Mouse (Mus musculus) intestine, embryonic 14.5 days (tissue): ENCODE results near the gene Mfsd6l. TPM values are rescaled to one million over a fixed set of nuclear protein-coding genes. Genes with fewer than 3 reads are reported as not detected.

Experiments
- ATAC-seq: fragments of 200-750 bp; cut with Nextera tagmentation; replicated peaks from 2 replicates; pipeline ENCODE4 v1.8.0; 2017; ENCODE audit warnings: low read depth, moderate number of reproducible peaks, moderate TSS enrichment, moderate library complexity; ENCODE audit not compliant: low FRiP score, low TSS enrichment
- DNase-seq: peaks from one replicate; pipeline ENCODE4 v3.0.0-alpha.2; 2018; ENCODE audit warnings: low spot score
- H3K27ac ChIP-seq: fragments of 300-500 bp; sonication (generic); 2 replicates; pipeline ENCODE4 v1.5.1; 2014; ENCODE audit warnings: low read depth, mild to moderate bottlenecking, control low read depth
- H3K27me3 ChIP-seq: fragments of 300-500 bp; sonication (generic); replicated peaks from 2 replicates; pipeline ENCODE4 v1.6.1; 2014; ENCODE audit warnings: low read length, control low read depth; ENCODE audit not compliant: control insufficient read depth, insufficient read depth
- H3K36me3 ChIP-seq: fragments of 300-500 bp; sonication (generic); 2 replicates; pipeline ENCODE4 v1.6.1; 2014; ENCODE audit warnings: low read length, control low read depth; ENCODE audit not compliant: control insufficient read depth, insufficient read depth
- H3K4me1 ChIP-seq: fragments of 300-500 bp; sonication (generic); replicated peaks from 2 replicates; pipeline ENCODE4 v1.6.1; 2014; ENCODE audit warnings: low read length, control low read depth, mixed read lengths; ENCODE audit not compliant: control insufficient read depth, insufficient read depth
- H3K4me2 ChIP-seq: fragments of 300-500 bp; sonication (generic); 2 replicates; pipeline ENCODE4 v1.6.1; 2014; ENCODE audit warnings: low read length
- H3K4me3 ChIP-seq: fragments of 300-500 bp; sonication (generic); 2 replicates; pipeline ENCODE4 v1.5.1; 2014; ENCODE audit warnings: low read depth, low read length, control low read depth, mixed read lengths
- H3K9ac ChIP-seq: fragments of 300-500 bp; sonication (generic); 2 replicates; pipeline ENCODE4 v1.6.1; 2014; ENCODE audit warnings: mild to moderate bottlenecking, low read length
- H3K9me3 ChIP-seq: fragments of 300-500 bp; sonication (generic); 2 replicates; pipeline ENCODE4 v1.6.1; 2016; ENCODE audit warnings: low read length, control low read depth; ENCODE audit not compliant: control insufficient read depth
- WGBS: fragments of 180-500 bp; shearing (Covaris S2); extraction: QIAGEN DNeasy Blood & Tissue Kit; methylation state at CpG from one replicate; pipeline ENCODE4 v1.1.7; 2014; 5-methylcytosine and 5-hydroxymethylcytosine counted together
- polyA plus RNA-seq: library from polyadenylated mRNA; unstranded; fragments of >200 nt; fragmentation: Nextera tagmentation; extraction: Ambion mirVana; gene quantifications from 2 replicates; pipeline ENCODE4 v1.2.1, GENCODE M21; 2014

Mfsd6l gene
- polyA plus RNA-seq, 1 experiment from 2014 or later, result 2.2 TPM

DNA sequence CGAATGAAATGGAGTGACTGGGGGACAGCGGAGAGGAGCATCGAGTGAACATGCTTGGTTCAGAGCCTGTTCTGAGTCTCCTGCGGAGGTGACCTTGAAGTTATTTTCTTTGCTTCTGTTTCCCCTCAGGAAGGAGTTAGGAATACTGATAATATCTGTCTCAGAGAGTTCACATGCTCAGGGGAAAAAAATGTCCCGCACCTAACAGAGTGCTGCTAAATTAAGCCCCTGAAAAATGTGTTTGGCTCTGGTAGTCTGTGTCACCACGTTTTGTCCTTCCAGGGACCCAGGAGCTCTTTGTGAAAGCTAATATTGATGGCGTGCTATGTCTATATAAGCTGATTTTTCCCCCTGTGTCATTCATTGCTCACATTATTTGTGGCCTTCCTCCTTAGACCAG is 10.8 kb upstream of the Mfsd6l start:
- Histone ChIP-seq H3K36me3 (no peaks in the 10 kb centered on the region), H3K27me3 (no peaks in the 10 kb centered on the region), H3K4me3 (no peak overlapping the region), H3K4me2 (no peak overlapping the region), H3K27ac (no peak overlapping the region), H3K4me1 (no peaks in the 10 kb centered on the region), H3K9me3 (no peaks in the 10 kb centered on the region), H3K9ac (no peak overlapping the region)
- 52% methylated on average over 7 of the region's 7 CpGs for WGBS
- no peak for ATAC-seq
- no peak for DNase-seq

- Histone ChIP-seq H3K27ac (no peak overlapping the region), H3K4me3 (no peak overlapping the region), H3K27me3 (no peaks in the 10 kb centered on the region), H3K4me2 (no peak overlapping the region), H3K4me1 (no peaks in the 10 kb centered on the region), H3K36me3 (no peaks in the 10 kb centered on the region), H3K9ac (no peak overlapping the region), H3K9me3 (no peaks in the 10 kb centered on the region)
- ATAC-seq, result no peak
- 79% methylated on average over 8 of the region's 8 CpGs for WGBS
- DNase-seq, result no peak
These were observed 10.2 kb upstream of the Mfsd6l start for GRCm38 (mm10) chr11:68545682-68546222.

- H3K27me3 ChIP-seq, result no peaks in the 10 kb centered on the region
- H3K36me3 ChIP-seq, result no peaks in the 10 kb centered on the region
- WGBS, result 71% methylated on average over 2 of the region's 2 CpGs
- no peak overlapping the region for H3K9ac ChIP-seq
- H3K4me1 ChIP-seq, result no peaks in the 10 kb centered on the region
- no peak overlapping the region for H3K27ac ChIP-seq
- no peak overlapping the region for H3K4me2 ChIP-seq
- no peaks in the 10 kb centered on the region for H3K9me3 ChIP-seq
- ATAC-seq (no peak), DNase-seq (no peak)
- H3K4me3 ChIP-seq, result no peak overlapping the region
These were observed 8.5 kb upstream of the Mfsd6l start for GRCm38 (mm10) chr11:68547484-68547883.

DNA sequence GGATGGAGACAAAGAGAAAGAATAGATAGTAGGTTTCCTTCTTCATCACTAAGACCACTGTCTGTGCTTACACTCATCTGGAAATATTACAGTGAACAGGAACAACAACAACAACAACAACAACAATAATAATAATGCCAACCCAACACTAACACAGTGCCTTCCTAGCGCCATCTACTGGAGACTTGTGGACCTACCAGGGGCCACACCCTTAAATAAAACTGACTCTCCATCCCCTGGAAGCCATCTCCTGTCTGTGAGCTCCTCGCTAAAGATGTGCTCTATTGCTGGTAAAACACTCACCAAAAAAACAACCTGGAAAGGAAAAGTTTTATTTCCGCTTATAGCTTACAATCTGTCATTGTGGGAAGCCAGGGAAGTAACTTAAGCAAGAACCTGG is 6.4 kb upstream of the Mfsd6l start:
- DNase-seq, result no peak
- 52% methylated on average over 3 of the region's 3 CpGs for WGBS
- H3K4me1 ChIP-seq, result no peaks in the 10 kb centered on the region
- no peak overlapping the region for H3K4me3 ChIP-seq
- H3K27me3 ChIP-seq, result no peaks in the 10 kb centered on the region
- no peaks in the 10 kb centered on the region for H3K9me3 ChIP-seq
- no peak overlapping the region for H3K9ac ChIP-seq
- no peak for ATAC-seq
- H3K36me3 ChIP-seq, result no peaks in the 10 kb centered on the region
- no peak overlapping the region for H3K27ac ChIP-seq
- H3K4me2 ChIP-seq, result no peak overlapping the region

DNA sequence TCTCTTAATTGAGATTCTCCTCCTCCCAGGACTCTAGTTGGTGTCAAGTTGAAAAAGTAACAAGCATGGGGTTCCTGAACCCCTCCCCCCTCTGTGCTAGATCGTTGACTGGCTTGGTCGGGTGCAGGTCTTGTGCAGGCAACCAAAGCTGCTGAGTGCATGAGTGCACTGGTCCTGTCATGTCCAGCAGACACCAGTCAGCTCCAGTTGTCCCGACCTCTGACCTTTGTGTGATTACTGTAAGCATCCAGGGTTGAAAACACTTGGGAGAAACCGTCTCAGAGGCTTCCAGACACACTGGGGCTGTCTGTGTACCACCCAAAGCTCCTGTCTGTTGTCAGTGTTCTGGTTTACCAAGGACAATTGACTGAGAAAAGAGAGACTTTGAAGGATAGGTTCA is 5.6 kb upstream of the Mfsd6l start:
- Histone ChIP-seq H3K4me2 (no peak overlapping the region), H3K36me3 (no peaks in the 10 kb centered on the region), H3K9ac (no peak overlapping the region), H3K4me3 (no peak overlapping the region), H3K9me3 (no peaks in the 10 kb centered on the region), H3K27me3 (no peaks in the 10 kb centered on the region), H3K27ac (no peak overlapping the region), H3K4me1 (no peaks in the 10 kb centered on the region)
- 54% methylated on average over 4 of the region's 4 CpGs for WGBS
- ATAC-seq (no peak), DNase-seq (no peak)

GRCm38 (mm10) chr11:68553981-68554471 is 2.0 kb upstream of the Mfsd6l start:
- H3K4me1 ChIP-seq, result no peaks in the 10 kb centered on the region
- no peak overlapping the region for H3K27ac ChIP-seq
- H3K27me3 ChIP-seq, result no peaks in the 10 kb centered on the region
- H3K4me3 ChIP-seq, result no peak overlapping the region
- no peak overlapping the region for H3K4me2 ChIP-seq
- no peaks in the 10 kb centered on the region for H3K9me3 ChIP-seq
- 42% methylated on average over 8 of the region's 8 CpGs for WGBS
- DNase-seq (peak; percentile 67), ATAC-seq (no peak)
- no peaks in the 10 kb centered on the region for H3K36me3 ChIP-seq
- no peak overlapping the region for H3K9ac ChIP-seq

DNA sequence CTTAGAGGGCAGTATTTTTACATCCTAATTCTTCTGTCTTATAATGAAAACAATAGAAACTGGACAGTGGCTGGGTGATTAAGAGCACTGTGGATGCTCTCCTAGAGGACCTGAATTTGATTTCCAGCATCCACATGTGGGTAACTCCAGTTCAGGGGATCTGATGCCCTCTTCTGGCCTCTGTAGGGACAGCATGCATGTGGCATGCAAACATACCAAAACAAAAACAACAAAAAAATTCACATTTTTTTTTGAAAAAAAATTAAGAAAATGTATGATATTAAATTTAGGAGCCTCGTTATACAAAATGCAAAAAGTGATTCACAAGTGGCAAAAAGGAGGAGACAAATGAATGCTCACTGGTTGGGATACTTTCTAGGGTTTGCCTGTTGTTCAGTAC is 3.6 kb downstream of the Mfsd6l start:
- no peak overlapping the region for H3K4me2 ChIP-seq
- DNase-seq, result no peak
- H3K4me1 ChIP-seq, result no peaks in the 10 kb centered on the region
- H3K27me3 ChIP-seq, result no peaks in the 10 kb centered on the region
- H3K9me3 ChIP-seq, result no peaks in the 10 kb centered on the region
- WGBS, result 44% methylated on average over 1 of the region's 1 CpGs
- no peak overlapping the region for H3K27ac ChIP-seq
- H3K9ac ChIP-seq, result no peak overlapping the region
- ATAC-seq, result no peak
- H3K4me3 ChIP-seq, result no peak overlapping the region
- H3K36me3 ChIP-seq, result no peaks in the 10 kb centered on the region

- Histone ChIP-seq H3K36me3 (no peaks in the 10 kb centered on the region), H3K9me3 (no peaks in the 10 kb centered on the region), H3K4me3 (no peak overlapping the region), H3K9ac (no peak overlapping the region), H3K27ac (no peak overlapping the region), H3K4me2 (no peak overlapping the region), H3K4me1 (no peaks in the 10 kb centered on the region), H3K27me3 (no peaks in the 10 kb centered on the region)
- no peak for ATAC-seq
- DNase-seq, result no peak
- WGBS, result 77% methylated on average over 11 of the region's 11 CpGs
These were observed 6.3 kb downstream of the Mfsd6l start for GRCm38 (mm10) chr11:68561957-68562950.
